Mouse (Mus musculus) cerebellum, adult 2 months (tissue): ENCODE measurements around the gene Tgfb1i1. TPM values are rescaled to one million over a fixed set of nuclear protein-coding genes. Genes with fewer than 3 reads are reported as not detected.
A peak's percentile ranks its signal among the peaks of the same experiment; 100 is the strongest.

Experiments
- DNase-seq, 2 experiments: peaks; one replicate each; pipeline ENCODE4 v3.0.0; 2021
- H3K27ac ChIP-seq: fragments of 200-500 bp; 2 replicates; pipeline ENCODE4 v1.5.1; 2012; ENCODE audit warnings: low read length, control low read depth, inconsistent platforms; ENCODE audit not compliant: insufficient read depth
- H3K27me3 ChIP-seq: fragments of 200-500 bp; 2 replicates; pipeline ENCODE4 v1.6.1; 2012; ENCODE audit warnings: inconsistent platforms, mild to moderate bottlenecking, low read length, moderate library complexity; ENCODE audit not compliant: control insufficient read depth, insufficient read depth
- H3K4me1 ChIP-seq: fragments of 200-500 bp; 2 replicates; pipeline ENCODE4 v1.6.1; 2011; ENCODE audit warnings: low read length; ENCODE audit not compliant: control insufficient read depth, insufficient read depth
- H3K4me3 ChIP-seq: fragments of 200-500 bp; replicated peaks from 2 replicates; pipeline ENCODE3; 2011; ENCODE audit warnings: mild to moderate bottlenecking, low read depth, low read length, control low read depth; ENCODE audit not compliant: insufficient read depth
- CTCF ChIP-seq: fragments of 200-500 bp; IDR thresholded peaks from 2 replicates; pipeline ENCODE4 v1.5.1; 2011; ENCODE audit warnings: low read depth, mild to moderate bottlenecking, control low read depth, low read length, moderate library complexity, borderline replicate concordance; ENCODE audit not compliant: insufficient read depth
- POLR2A ChIP-seq: fragments of 200-500 bp; IDR thresholded peaks from 2 replicates; pipeline ENCODE4 v1.6.1; 2011; ENCODE audit warnings: low read length, control low read depth, borderline replicate concordance; ENCODE audit not compliant: insufficient read depth
- WGBS: fragments of 180-500 bp; shearing (Covaris S2); methylation state at CpG from one replicate; pipeline ENCODE4 v1.1.7; 2018; 5-methylcytosine and 5-hydroxymethylcytosine counted together
- polyA plus RNA-seq: library from polyadenylated mRNA; depleted of rRNA; stranded (reverse); fragments of >200 nt; gene quantifications from 2 replicates; pipeline ENCODE4 v1.2.3, GENCODE M21; 2012

The Tgfb1i1 gene
- polyA plus RNA-seq, 1 experiment: 10.8 TPM

DNA sequence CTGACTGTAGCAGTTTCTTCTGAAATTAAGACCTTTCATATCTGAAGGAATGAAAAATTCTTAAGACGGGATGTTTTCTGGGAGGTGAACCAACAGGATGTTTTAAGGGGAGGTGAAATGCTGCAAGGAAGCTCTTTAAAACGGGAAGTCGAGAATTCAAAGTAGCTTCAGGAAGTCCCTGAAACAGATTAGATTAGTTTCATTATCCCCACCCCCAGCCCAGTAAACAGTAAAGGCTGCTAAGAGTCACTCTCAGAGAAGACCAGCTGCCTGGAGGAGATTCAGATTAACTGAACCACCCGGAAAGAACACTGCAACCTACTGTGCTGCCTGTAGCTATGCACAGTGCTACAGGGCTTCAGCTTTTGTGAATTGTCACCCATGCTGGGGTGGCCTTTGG is 26.7 kb upstream of the Tgfb1i1 start:
- H3K4me3 ChIP-seq: no peak overlapping the region
- no peak for DNase-seq
- no peaks in the 10 kb centered on the region for H3K4me1 ChIP-seq
- TF ChIP-seq POLR2A: no peak
- no peak for TF ChIP-seq CTCF
- H3K27ac ChIP-seq: no peak overlapping the region
- WGBS: 87% methylated on average over 4 of the region's 4 CpGs
- no peaks in the 10 kb centered on the region for H3K27me3 ChIP-seq

DNA sequence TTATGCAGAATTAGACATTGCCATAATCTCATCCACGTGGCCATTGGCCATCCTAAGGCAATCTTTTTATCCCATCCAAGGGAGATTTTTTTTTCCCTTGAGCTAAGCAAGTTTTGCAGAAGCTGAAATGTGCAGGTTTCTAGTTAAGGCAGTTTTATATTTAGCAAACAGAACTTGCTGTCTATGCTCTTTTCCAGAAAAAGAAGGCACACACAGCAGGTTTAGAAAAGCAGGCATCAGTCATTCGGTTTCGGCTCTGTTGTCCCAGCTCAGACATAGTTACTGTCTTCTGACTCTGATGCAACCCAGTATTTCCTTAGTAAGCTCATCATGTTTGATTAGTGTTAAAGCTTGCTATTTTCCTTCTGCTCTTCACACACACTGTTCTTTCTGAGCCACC is 25.7 kb upstream of the Tgfb1i1 start:
- Histone ChIP-seq H3K27me3 (no peaks in the 10 kb centered on the region), H3K27ac (no peak overlapping the region), H3K4me1 (no peaks in the 10 kb centered on the region), H3K4me3 (no peak overlapping the region)
- no peak for DNase-seq
- WGBS: 82% methylated on average over 3 of the region's 3 CpGs
- TF ChIP-seq POLR2A (no peak), CTCF (no peak)

DNA sequence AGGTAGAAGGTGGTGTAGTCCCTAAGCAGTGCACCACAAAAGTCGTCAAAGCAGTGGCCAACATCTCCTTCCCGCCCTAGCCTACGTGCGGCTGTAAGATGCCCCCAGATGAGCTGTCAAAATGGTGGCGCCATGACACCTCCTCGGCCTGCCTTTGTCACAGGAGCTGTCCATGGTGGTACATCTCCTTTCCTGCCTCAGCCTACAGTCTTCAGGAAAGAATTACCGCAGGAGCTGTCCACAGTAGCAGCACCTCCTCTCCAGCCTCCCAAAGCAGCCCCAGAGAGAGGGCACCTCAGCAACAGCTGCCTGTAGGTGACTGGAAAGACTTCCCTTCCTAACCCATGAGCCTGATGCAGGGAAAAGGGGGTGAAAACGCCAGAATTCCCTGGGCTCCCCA is 14.9 kb upstream of the Tgfb1i1 start:
- Histone ChIP-seq H3K27me3 (no peaks in the 10 kb centered on the region), H3K4me1 (peaks cover 2% of the 10 kb centered on the region; the same call in 1 of the 2 replicates), H3K27ac (no peak overlapping the region), H3K4me3 (no peak overlapping the region)
- TF ChIP-seq POLR2A (no peak), CTCF (no peak)
- no peak for DNase-seq
- 50% methylated on average over 8 of the region's 8 CpGs for WGBS

GRCm38 (mm10) chr7:128234796-128235195 is 11.8 kb upstream of the Tgfb1i1 start:
- no peaks in the 10 kb centered on the region for H3K27me3 ChIP-seq
- TF ChIP-seq POLR2A (no peak), CTCF (no peak)
- DNase-seq: no peak
- no peak overlapping the region for H3K4me3 ChIP-seq
- no peak overlapping the region for H3K27ac ChIP-seq
- H3K4me1 ChIP-seq: peaks cover 6% of the 10 kb centered on the region; the same call in 1 of the 2 replicates
- 83% methylated on average over 2 of the region's 2 CpGs for WGBS

GRCm38 (mm10) chr7:128235481-128235880 is 11.1 kb upstream of the Tgfb1i1 start:
- Histone ChIP-seq H3K4me3 (no peak overlapping the region), H3K4me1 (peaks cover 11% of the 10 kb centered on the region), H3K27ac (no peak overlapping the region), H3K27me3 (no peaks in the 10 kb centered on the region)
- no peak for DNase-seq
- WGBS: 85% methylated on average over 1 of the region's 1 CpGs
- TF ChIP-seq POLR2A (no peak), CTCF (no peak)

- Histone ChIP-seq H3K4me3 (no peak overlapping the region), H3K27ac (peak overlapping the region; percentile 85; the same call in 1 of the 2 replicates), H3K27me3 (no peaks in the 10 kb centered on the region), H3K4me1 (peaks cover 11% of the 10 kb centered on the region)
- WGBS: 95% methylated on average over 13 of the region's 13 CpGs
- no peak for TF ChIP-seq CTCF
- TF ChIP-seq POLR2A: no peak
- DNase-seq: no peak
Measured at GRCm38 (mm10) chr7:128236426-128236825, 10.2 kb upstream of the Tgfb1i1 start.

DNA sequence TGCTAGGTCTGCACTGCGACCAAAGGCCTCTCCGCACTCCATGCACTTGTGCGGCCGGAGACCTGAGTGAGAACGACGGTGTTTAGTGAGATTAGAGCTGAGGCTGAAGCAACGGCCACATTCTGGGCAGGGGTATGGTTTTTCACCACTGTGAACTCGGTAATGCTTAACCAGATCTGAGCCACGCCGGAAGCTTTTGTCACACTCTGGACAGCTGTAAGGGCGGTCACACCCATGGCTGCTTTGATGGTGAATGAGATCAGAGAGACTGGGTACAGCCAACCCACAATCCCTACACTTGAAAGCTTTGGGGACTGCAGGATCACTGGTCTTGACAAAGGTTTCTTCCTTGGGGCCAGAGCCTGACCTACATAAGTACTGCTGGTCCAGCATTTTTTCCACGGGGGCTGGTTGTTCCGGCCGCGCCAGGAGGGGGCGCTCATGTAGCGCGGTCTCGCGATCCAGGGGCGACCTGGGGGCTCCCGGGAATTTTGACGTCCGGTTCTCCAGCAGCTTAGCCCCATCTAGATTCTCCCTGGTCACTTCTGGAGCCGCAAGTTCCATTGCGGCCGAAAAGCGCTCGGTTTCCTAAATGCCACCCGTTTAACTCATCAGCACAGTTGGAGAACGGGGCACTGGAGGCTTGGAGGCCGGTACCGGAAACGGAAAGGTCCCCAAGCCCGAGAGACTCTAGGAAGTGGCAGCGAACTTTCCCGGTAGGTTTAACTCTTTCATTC is 9.6 kb upstream of the Tgfb1i1 start, which contains the start of gene Armc5:
TSS of gene Armc5 (plus strand) at position 487 of the 737 bp plus-strand sequence.
- WGBS: 24% methylated on average over 37 of the region's 37 CpGs
- TF ChIP-seq POLR2A: no peak
- peak; percentile 68; the same call in 1 of the 2 replicates for TF ChIP-seq CTCF
- peaks cover 11% of the 10 kb centered on the region for H3K4me1 ChIP-seq
- H3K27me3 ChIP-seq: no peaks in the 10 kb centered on the region
- H3K4me3 ChIP-seq: peak within 1 kb of the TSS; percentile 95
- peak within 1 kb of the TSS; percentile 96 for H3K27ac ChIP-seq
- DNase-seq: peak; percentile 84 to 91

GRCm38 (mm10) chr7:128237593-128237926 is 9.1 kb upstream of the Tgfb1i1 start:
- TF ChIP-seq POLR2A: no peak
- TF ChIP-seq CTCF: no peak
- WGBS: under 1% methylated on average over 25 of the region's 25 CpGs
- H3K4me1 ChIP-seq: peaks cover 11% of the 10 kb centered on the region

More at GRCm38 (mm10) chr7:128237593-128237926, 9.1 kb upstream of the Tgfb1i1 start:
- DNase-seq: no peak
- Histone ChIP-seq H3K27ac (peak overlapping the region; percentile 65; the same call in 1 of the 2 replicates), H3K4me3 (peak overlapping the region; percentile 95), H3K27me3 (no peaks in the 10 kb centered on the region)
